Mouse (Mus musculus) thymus, postnatal 14 days (tissue): ENCODE data around the gene Xiap.
A peak's percentile ranks its signal among the peaks of the same experiment; 100 is the strongest.

ENCODE experiments used
- DNase-seq: peaks from one replicate; pipeline ENCODE4 v3.0.0; 2021

Gene Xiap

GRCm38 (mm10) chrX:42088136-42088535, 28.7 kb downstream of the Xiap start:
- no peak for DNase-seq

DNA sequence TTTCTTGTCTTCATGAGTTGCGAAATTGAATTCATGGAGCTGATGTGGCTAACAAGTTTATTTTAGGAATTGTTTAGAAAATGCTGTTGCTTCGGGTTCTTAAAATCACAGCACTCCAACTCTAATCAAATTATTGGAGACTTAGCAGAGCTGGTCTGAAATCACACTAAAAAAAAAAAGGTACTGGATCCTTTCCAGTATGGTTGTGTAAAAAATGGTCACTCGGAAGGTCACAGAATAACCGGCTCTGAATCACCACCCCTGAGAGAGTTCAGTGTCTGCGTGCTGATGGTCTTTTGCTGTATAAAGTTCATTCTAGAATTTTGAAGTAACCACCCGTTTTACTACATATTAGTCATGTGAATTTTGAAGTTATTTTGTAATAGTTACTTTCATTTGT, 47.7 kb downstream of the Xiap start:
- DNase-seq = no peak

DNA sequence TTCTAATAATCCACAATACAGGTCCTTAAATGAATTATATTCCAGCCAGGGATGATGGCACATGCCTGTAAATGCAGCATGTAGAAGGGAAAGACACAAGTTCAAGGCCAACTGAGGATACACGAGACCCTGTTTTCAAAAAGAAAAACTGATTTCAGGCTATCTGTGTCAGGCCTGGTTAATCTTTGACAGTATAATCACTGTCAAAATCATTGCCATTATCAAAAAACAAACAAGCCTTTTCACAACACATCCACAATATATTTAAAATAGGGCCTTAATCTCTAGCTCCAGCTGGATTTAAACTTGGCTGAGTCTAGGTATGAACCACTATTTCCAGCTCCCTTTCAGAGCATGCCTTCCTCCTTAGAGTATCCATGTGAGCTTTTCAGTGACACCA, 51.1 kb downstream of the Xiap start:
- DNase-seq = no peak

GRCm38 (mm10) chrX:42119442-42120048, 60.1 kb downstream of the Xiap start:
- no peak for DNase-seq

DNA sequence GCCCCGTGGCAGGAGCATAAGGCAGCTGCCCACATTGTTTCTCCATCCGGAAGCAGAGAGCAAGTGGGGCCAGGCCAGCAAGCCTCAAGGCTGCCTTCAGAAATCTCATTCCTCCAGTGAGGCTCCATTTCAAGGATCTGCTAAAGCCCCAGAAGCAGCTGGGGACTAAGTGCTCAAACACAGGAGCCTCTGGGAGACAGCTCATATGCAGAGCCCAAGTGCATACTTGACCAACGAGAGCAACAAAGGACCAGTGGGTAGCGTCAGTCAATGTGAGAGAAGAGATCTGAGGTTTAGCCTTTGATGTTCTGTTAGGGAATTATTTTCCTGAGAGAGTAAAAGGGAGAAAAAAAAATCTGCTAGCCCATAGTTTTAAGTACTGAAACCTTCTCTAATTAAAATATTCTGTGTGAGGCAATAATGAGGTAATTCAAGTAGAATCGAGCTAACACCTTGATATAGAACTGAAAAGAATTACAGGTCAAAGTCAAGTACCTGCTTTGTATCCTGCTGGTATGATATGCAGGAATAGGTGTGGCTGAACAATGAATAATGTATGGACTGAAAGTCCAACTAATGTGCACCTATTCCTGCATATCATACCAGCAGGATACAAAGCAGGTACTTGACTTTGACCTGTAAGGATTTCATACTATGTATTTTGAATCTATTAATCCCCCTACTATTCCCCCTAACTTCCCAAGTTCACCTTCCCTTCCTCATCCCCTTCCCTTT, 65.7 kb downstream of the Xiap start:
- DNase-seq = no peak

- no peak for DNase-seq
Observed at GRCm38 (mm10) chrX:42139882-42140281, 80.4 kb downstream of the Xiap start.

GRCm38 (mm10) chrX:42142620-42143019, 83.1 kb downstream of the Xiap start:
- no peak for DNase-seq

DNA sequence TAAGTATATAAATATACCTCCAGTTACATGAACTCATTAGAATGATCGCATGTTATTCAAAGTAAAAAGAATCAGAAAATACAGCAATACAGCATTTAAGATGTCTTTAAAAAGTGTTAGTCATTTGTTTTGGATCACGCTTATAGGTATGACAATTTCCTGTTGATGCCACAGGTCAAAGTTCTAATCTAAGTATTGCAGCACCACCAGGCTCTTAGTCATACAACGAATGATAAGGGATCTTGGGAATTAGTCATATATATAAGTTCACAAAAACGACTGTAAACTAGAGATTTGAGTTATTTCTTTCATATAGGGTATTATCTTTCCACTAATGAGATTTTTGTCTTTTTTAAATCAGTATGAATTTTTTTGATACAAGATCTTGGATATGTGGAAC, 84.5 kb downstream of the Xiap start:
- no peak for DNase-seq

GRCm38 (mm10) chrX:42148016-42148451, 88.6 kb downstream of the Xiap start:
- peak; percentile 26 for DNase-seq

DNA sequence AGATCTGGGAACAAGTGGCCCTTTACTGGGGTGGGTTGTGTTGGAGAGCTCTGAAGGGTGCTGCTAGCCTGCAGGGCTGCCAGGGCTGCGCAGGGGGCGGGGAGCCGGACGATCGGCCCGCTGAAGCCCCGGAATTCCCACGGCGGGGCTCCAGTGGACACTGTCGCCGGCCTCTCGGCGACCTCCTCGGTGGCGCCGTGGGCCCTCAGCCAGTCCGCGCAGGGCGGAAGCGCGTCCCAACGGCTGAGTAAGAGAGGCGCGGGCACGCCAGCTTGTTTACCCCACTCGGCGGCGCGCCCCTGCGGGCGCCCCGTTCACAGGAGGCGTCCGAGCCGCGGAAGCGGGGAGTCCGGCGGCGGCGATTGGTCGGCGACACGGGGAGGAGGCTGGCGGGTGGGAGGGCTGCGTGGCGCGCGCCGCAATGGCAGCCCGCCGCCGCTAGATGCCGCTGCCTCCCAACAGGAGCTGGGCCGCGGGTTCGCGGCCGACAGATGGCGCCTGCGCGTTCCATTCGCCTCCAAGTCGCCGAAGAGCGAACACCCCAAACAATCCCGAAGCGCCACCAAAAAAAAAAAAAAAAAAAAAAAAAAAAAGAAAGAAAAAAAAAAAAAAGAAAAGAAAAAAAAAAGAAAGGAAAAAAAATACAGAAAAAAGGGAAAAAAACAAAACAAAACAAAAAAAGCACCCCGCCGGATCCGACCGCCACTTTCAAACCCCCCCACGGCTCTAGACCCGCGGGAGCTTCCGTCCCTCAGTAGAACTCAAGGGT, 89.5 kb downstream of the Xiap start, which contains the start of gene Stag2:
Gene Stag2 (plus strand): TSS at position 530 of the 769 bp plus-strand sequence.
- peak; percentile 90 for DNase-seq

- DNase-seq = peak; percentile 76
Observed at GRCm38 (mm10) chrX:42149557-42150345, 90.3 kb downstream of the Xiap start.

DNA sequence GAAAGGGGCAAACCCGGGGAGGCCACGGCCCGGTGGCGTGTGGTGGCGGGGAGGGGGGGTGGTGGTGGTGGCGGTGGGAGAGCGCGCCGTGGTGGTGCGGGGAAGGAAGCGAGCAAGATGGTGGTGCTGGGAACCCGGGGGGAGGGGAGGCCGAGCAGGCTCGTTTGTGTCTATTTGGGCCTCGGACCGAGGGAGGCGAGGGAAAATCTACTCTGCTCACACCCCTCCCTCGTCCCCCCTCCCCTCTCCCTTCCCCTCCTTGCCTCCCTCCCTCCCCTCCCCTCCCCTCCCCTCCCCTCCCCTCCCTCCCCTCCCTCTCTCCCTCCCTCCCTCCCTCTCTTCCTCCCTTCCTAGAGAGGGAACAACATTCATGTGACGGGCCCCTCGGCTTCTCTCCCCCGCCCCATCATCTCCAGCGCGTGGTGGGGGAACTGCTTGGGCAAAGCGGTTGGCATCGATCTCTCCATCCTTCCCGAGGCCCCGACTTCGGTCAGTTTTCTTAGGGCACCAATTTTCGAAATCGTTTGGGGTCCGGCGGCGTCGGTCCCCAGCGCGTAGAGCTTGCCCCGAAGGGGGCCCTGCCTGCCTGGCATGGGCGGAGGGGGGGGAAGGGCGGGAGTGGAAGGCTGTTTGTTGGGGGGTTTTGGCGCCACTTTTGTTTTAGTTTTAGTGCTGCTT, 91.0 kb downstream of the Xiap start:
- DNase-seq = peak; percentile 79

- no peak for DNase-seq
Observed at GRCm38 (mm10) chrX:42151024-42151754, 91.7 kb downstream of the Xiap start.

GRCm38 (mm10) chrX:42151903-42152369, 92.5 kb downstream of the Xiap start:
- DNase-seq = peak; percentile 68

- DNase-seq = no peak
Observed at GRCm38 (mm10) chrX:42153056-42153455, 93.6 kb downstream of the Xiap start.
